Mouse (Mus musculus) small intestine, adult 2 months (tissue): ENCODE measurements at regions not wholly inside any gene's neighbourhood (a gene's known extent, or its start where the extent isn't known, plus 50 kb on each side); places are given as distances from the start of the nearest gene placed in this dataset.

Experiments
- H3K27ac ChIP-seq: fragments of 200-500 bp; 2 replicates; pipeline ENCODE4 v1.5.1; 2012; ENCODE audit warnings: low read depth, low read length, control low read depth, inconsistent platforms; ENCODE audit not compliant: insufficient read depth
- H3K27me3 ChIP-seq: fragments of 200-500 bp; 2 replicates; pipeline ENCODE4 v1.6.1; 2012; ENCODE audit warnings: mild to moderate bottlenecking, moderate library complexity, low read length, inconsistent platforms; ENCODE audit not compliant: control insufficient read depth, insufficient read depth
- H3K36me3 ChIP-seq: fragments of 200-500 bp; 2 replicates; pipeline ENCODE4 v1.6.1; 2012; ENCODE audit warnings: mild to moderate bottlenecking, low read length, control low read depth, inconsistent platforms; ENCODE audit not compliant: control insufficient read depth, insufficient read depth
- H3K4me1 ChIP-seq: fragments of 200-500 bp; 2 replicates; pipeline ENCODE4 v1.6.1; 2012; ENCODE audit warnings: low read length, inconsistent platforms, mixed read lengths; ENCODE audit not compliant: control insufficient read depth, insufficient read depth, insufficient read length
- H3K4me3 ChIP-seq: fragments of 200-500 bp; 2 replicates; pipeline ENCODE4 v1.5.1; 2012; ENCODE audit warnings: low read depth, mild to moderate bottlenecking, control low read depth, inconsistent platforms, low read length, moderate library complexity
- CTCF ChIP-seq: fragments of 200-500 bp; IDR thresholded peaks from 2 replicates; pipeline ENCODE4 v1.5.1; 2012; ENCODE audit warnings: low read depth, mild to moderate bottlenecking, control low read depth, inconsistent platforms, low read length, moderate library complexity, mixed read lengths; ENCODE audit not compliant: insufficient replicate concordance, insufficient read length; ENCODE audit errors: extremely low read depth
- POLR2A ChIP-seq: fragments of 200-500 bp; IDR thresholded peaks from 2 replicates; pipeline ENCODE4 v1.6.1; 2012; ENCODE audit warnings: low read depth, mild to moderate bottlenecking, control low read depth, inconsistent platforms, low read length, moderate library complexity
- WGBS: fragments of 180-500 bp; shearing (Covaris S2); methylation state at CpG from one replicate; pipeline ENCODE4 v1.1.7; 2018; 5-methylcytosine and 5-hydroxymethylcytosine counted together

GRCm38 (mm10) chr15:86773041-86773440, 558.8 kb downstream of the Tbc1d22a start:
- no peak overlapping the region for H3K27ac ChIP-seq
- no peaks in the 10 kb centered on the region for H3K27me3 ChIP-seq
- WGBS: 58% methylated on average over 7 of the region's 7 CpGs
- no peak for TF ChIP-seq CTCF
- TF ChIP-seq POLR2A: no peak
- H3K36me3 ChIP-seq: no peaks in the 10 kb centered on the region
- no peak overlapping the region for H3K4me3 ChIP-seq
- no peaks in the 10 kb centered on the region for H3K4me1 ChIP-seq

- H3K4me1 ChIP-seq: no peaks in the 10 kb centered on the region
- H3K4me3 ChIP-seq: no peak overlapping the region
- H3K36me3 ChIP-seq: no peaks in the 10 kb centered on the region
- no peak overlapping the region for H3K27ac ChIP-seq
- WGBS: 63% methylated on average over 11 of the region's 11 CpGs
- H3K27me3 ChIP-seq: no peaks in the 10 kb centered on the region
- TF ChIP-seq CTCF (no peak), POLR2A (no peak)
Observed at GRCm38 (mm10) chr15:86777998-86778397, 563.7 kb downstream of the Tbc1d22a start.

- WGBS: 92% methylated on average over 11 of the region's 11 CpGs
- no peaks in the 10 kb centered on the region for H3K4me1 ChIP-seq
- H3K36me3 ChIP-seq: no peaks in the 10 kb centered on the region
- H3K27ac ChIP-seq: no peak overlapping the region
- H3K27me3 ChIP-seq: no peaks in the 10 kb centered on the region
- no peak overlapping the region for H3K4me3 ChIP-seq
- no peak for TF ChIP-seq POLR2A
- TF ChIP-seq CTCF: no peak
Observed at GRCm38 (mm10) chr15:86781160-86781559, 566.9 kb downstream of the Tbc1d22a start.

GRCm38 (mm10) chr15:86794716-86795115, 580.5 kb downstream of the Tbc1d22a start:
- no peak overlapping the region for H3K27ac ChIP-seq
- H3K36me3 ChIP-seq: no peaks in the 10 kb centered on the region
- no peak for TF ChIP-seq POLR2A
- no peak overlapping the region for H3K4me3 ChIP-seq
- no peaks in the 10 kb centered on the region for H3K4me1 ChIP-seq
- 77% methylated on average over 3 of the region's 3 CpGs for WGBS
- H3K27me3 ChIP-seq: no peaks in the 10 kb centered on the region

GRCm38 (mm10) chr15:86798474-86799178, 584.4 kb downstream of the Tbc1d22a start:
- TF ChIP-seq CTCF (no peak), POLR2A (no peak)
- Histone ChIP-seq H3K27ac (no peak overlapping the region), H3K4me1 (no peaks in the 10 kb centered on the region), H3K36me3 (no peaks in the 10 kb centered on the region), H3K4me3 (no peak overlapping the region), H3K27me3 (no peaks in the 10 kb centered on the region)
- 81% methylated on average over 9 of the region's 9 CpGs for WGBS

GRCm38 (mm10) chr15:86807296-86808080, 593.2 kb downstream of the Tbc1d22a start:
- TF ChIP-seq POLR2A (no peak), CTCF (no peak)
- H3K27me3 ChIP-seq: no peaks in the 10 kb centered on the region
- WGBS: 67% methylated on average over 13 of the region's 13 CpGs

GRCm38 (mm10) chr15:86811821-86812220, 597.6 kb downstream of the Tbc1d22a start:
- no peaks in the 10 kb centered on the region for H3K4me1 ChIP-seq
- H3K27me3 ChIP-seq: no peaks in the 10 kb centered on the region
- no peak overlapping the region for H3K4me3 ChIP-seq
- H3K36me3 ChIP-seq: no peaks in the 10 kb centered on the region
- 64% methylated on average over 2 of the region's 2 CpGs for WGBS
- no peak for TF ChIP-seq CTCF
- no peak for TF ChIP-seq POLR2A
- H3K27ac ChIP-seq: no peak overlapping the region

More at GRCm38 (mm10) chr15:86807296-86808080, 593.2 kb downstream of the Tbc1d22a start:
- Histone ChIP-seq H3K4me1 (no peaks in the 10 kb centered on the region), H3K4me3 (no peak overlapping the region), H3K27ac (no peak overlapping the region), H3K36me3 (no peaks in the 10 kb centered on the region)
